Mouse (Mus musculus) T-helper 1 cell (primary cell): ENCODE data around the gene Lrrc32.

ENCODE experiments used
- in situ Hi-C: fragments of 300-600 bp; cut with MboI, MseI; formaldehyde crosslinking; loops from one replicate; pipeline ENCODE4 v1.15.1; 2025; ENCODE audit warnings: high pct_unique_total_duplicates

Gene Lrrc32

GRCm38 (mm10) chr7:98543853-98544370 is 54.8 kb downstream of the Lrrc32 start:
- in situ Hi-C loops = no loop called here

DNA sequence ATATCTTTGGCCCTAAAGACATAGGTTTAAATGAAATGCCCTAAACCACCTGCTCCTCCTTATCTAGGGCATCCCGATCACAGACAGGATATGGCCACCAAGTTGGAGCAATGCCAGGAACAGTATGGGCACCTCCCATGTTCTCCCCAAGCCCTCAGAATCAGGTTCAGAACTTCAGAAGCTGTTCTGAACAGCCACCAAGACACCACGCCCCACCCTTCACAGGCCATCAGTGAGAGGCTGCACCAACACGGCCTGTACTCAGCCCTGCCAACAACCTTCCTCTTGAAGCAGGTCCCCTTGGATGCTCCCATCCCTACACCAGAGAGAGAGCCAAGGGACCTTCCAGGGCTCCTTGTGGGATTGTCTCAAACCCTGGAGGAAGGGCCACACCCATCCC is 55.5 kb downstream of the Lrrc32 start:
- in situ Hi-C loops = no loop called here

GRCm38 (mm10) chr7:98548839-98549238 is 59.8 kb downstream of the Lrrc32 start:
- in situ Hi-C loops = no loop called here

GRCm38 (mm10) chr7:98550596-98550995 is 61.5 kb downstream of the Lrrc32 start:
- in situ Hi-C loops = no loop called here

- in situ Hi-C loops = no loop called here
Measured at GRCm38 (mm10) chr7:98551041-98551440, 62.0 kb downstream of the Lrrc32 start.
